Mouse (Mus musculus): ENCODE measurements around the gene Usp20.
A peak's percentile ranks its signal among the peaks of the same experiment; 100 is the strongest.

Gene Usp20

GRCm38 (mm10) chr2:31043856-31044255, 61.8 kb downstream of the Usp20 start:
- DNase-seq = no peak

DNA sequence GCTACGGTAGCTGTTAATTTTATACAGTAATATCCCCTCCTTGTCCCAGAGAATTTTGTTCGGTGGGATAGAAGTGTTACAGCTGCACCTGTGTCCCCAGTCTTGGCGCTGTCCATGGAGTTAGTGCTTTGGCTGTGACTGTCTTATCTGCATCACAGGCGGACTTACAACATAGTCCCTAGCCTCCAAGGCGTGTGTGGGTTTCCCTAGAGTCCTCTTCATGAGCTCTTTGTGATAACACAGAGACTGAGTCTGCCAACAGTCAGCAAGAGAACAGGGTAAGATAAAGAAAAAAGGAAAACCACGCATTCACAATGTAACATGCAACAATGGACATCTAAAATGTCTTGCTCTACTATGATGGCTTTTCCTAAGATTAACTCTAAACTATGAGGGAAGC, 66.0 kb downstream of the Usp20 start:
- no peak for DNase-seq

DNA sequence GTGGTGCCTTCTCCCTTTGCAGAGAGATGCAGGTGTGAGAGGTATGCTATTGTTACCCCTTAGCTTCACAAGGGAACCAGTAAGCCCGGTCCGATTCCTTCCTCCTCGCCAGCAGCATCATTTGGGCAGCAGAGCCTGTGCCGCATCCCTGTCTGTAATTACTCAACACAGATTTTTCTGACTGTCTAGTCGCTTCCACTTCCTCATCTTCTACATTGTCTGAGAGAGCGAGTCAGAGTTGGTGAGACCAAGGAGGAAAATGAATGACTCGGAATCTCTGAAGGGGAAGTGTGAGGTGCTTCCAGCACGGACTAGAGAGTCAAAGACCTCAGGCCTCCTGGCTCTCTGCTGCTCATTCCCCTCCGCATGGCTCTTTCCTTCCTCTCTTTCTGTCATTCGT, 70.4 kb downstream of the Usp20 start:
- DNase-seq = no peak

DNA sequence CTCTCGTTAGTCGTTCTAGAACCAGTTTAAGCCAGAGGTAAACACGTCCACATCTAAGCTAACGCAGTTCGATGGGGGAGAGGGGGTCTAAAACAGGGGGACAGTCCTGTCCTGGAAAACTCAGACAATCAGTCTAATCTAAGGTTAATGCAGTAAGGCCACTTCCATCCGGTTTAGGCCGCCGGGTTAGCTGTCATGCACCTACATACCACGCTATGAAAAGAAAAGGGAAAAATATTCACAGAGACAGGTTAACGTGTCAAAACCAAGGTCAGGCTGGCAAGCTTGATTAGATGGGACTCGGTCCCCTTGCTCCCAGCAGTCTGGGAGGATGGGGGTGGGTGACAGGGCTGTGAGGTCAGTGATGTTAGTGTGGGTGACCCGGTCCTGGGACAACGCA, 71.3 kb downstream of the Usp20 start:
- no peak for DNase-seq

DNA sequence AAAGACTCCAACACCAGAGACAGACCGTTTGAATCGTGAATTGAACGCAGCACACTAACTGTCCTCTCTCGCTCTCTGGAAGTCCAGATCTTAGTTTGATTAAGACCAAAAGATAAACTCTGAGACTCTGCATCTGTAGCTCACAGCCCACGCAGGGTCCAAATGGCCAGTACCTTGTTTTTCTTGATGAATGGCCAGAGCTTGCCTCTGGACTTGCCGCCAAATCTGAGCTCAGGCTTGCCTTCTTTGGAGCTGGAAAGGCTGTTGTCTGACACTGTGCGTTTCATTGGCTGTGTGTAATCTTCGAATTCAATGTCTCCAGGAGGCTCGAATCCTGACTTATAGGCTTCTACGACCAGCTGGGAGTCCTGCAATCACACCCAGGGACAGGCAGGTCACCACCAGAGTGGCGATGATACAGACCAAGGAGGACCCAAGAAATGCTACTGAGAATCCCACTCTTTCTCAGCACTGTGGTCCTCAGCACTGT, 71.8 kb downstream of the Usp20 start:
- no peak for DNase-seq

DNA sequence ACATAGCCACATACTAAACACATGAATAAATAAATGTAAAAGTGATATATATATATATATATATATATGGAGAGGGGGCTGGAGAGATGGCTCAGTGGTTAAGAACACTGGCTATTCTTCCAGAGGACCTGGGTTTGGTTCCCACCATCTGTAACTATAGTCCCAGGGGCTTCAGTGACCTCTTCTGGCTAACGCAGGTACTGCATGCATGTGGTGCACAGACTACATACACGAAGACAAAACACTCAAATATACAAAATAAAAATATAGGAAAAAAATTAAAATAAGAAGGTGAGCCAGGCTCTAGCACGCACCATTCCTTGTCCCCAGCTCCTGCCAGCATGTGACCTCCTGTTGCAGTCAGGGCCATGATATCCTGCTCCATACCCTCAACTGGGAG, 74.0 kb downstream of the Usp20 start:
- no peak for DNase-seq

GRCm38 (mm10) chr2:31057549-31058177, 75.6 kb downstream of the Usp20 start:
- DNase-seq = no peak

DNA sequence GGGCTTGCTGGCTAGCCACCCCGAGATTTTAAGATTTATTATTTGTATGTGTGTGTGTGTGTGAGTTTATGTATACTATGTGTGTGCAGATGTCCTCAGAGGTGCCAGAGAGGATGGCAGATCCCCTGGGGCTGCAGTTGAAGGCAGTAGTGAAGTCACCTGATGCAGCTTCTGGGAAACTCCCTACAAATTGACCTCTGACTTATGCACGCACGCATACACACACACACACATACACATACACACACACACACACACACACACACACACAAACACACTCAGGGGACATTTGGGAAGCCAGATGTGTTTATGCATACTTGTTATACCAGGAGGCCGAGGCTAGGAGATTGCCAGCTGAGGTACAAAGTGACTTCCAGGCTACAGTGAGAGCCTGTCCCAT, 76.4 kb downstream of the Usp20 start:
- no peak for DNase-seq

DNA sequence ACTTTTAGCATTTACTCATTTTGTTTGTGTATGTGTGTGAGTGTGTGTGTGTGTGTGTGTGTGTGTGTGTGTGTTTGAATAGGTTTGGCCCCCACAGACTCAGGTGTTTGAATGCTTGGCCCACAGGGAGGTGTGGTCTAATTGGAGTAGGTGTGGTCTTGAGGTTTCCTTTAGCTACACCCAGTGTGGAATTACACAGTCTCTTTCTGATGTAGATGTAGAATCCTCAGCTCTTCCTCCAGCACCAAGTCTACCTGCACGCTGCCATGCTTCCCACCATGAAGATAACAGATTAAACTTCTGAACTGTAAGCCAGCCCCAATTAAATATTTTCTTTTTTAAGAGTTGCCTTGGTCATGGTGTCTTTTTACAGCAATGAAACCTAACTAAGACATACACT, 78.2 kb downstream of the Usp20 start:
- no peak for DNase-seq

DNA sequence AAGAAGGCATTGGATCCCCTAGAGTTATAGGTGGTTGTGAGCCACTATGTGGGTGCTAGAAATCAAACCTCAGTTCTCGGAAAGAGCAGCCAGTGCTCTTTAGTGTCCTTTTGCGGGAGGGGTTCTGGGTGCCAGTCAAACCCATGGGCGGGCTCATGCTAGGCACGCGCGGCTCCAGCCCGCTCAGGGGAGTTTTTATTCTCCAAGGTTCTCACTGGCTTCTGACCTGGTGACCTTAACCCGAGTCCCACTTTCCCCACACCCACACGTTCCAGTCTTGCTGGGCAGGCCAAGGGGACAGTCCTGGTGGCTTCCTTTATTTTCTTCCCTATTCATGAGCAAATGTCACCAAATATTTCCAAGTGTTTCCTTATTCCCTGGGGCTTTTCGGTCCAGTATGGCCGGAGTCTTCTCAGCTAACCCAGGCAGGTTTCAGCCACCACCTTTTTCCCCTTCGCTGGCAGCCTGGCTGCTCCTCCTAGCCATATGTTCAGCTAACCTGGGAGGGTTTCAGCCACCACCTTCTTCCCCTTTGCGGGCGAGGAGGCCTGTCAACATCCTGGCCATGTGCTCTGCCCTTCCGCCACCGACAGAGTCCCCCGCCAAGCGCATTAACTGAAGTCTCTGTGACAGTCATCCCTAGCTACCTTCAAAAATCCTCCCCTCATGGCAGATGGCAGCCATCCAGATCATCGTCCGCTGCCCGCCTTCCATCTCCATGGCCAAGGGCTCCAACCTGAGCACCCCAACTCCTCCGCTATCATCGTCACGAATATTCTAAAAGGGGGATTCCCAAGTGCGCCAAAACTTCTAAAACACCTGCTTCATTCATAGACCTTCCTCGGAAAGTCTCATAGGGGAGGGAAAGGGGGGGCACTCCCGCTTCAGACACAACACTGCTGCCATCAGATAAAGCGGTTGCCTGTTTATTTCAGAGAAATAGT, 79.0 kb downstream of the Usp20 start:
- DNase-seq = no peak

- no peak for DNase-seq
These were observed 80.0 kb downstream of the Usp20 start for GRCm38 (mm10) chr2:31061868-31062628.

DNA sequence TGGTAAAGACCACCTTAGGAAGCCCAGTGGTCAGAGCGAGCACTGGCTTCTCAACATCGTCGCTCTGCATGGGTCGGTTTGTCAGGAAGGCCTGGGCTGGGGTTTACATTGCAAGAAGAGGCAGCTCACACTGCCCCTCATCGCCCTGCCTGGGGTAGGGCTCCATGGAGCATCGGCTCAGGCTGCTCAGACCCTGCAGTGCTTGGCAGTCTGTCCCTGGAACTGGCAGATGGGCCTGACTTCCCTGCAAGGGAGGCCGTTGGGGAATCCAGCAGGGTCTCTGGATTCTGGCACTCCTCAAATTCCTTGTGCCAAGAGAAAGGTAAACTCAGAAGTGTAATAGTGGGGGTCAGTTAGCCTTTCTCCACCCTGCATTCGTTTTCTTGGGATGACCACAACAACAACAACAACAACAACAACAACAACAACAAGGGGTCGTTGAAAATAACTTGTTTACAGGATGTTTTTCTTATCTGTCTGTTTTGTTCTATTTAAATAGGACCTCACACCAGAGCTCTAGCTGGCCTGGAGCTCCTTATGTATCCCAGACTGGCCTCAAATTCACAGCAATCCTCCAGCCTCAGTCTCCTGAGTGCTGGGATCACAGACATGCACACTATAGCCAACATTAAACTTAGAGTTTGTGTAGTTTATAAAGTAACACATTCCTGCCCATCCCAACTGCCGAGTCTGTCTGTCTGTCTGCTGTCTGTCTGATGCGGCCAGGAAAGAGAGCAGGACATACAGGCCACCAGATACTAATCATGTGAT, 84.1 kb downstream of the Usp20 start:
- DNase-seq = no peak

GRCm38 (mm10) chr2:31067059-31067595, 85.0 kb downstream of the Usp20 start:
- no peak for DNase-seq

- no peak for DNase-seq
These were observed 85.7 kb downstream of the Usp20 start for GRCm38 (mm10) chr2:31067696-31068245.

DNA sequence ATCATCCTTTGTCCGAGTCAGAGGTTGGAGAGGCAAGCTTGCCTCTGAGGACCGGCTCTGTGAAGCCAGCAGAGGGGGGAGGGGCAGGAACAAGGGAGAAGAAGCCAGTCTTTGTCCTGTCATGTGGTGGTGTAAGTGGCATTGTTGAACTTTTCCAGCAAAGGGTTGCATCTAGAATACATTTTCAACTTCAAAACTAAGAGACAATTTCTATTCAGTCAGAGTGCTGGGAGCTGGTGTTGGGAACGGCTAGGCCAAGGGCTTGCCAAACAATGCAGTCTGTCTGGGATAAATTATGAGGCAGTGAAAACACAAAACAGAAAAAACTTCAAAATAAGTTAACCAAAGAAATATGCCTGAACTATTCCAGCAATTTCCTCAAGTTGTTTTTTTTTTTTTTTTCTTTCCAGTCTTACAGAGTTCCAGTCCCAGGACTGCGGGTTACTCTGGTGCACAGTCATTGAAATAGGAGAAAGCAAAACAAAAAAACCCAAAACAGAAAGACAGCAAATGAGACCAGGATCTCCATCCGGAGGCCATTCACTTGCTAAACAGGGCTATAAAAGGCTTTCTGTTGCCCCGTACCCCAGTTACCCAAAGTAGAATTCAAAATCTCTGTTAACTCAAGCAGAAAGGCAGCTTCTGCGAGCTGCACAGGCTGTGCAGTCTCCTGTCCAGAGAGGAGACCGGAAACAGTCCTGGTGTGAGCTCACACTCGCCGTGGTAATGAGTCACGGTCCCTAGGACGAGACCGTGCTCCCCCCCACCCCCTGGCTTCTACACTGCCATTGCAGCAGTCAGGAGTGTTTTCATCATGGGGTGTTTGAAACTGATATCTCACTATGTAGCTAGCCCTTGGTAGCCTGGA, 86.4 kb downstream of the Usp20 start:
- DNase-seq = peak; percentile 40

DNA sequence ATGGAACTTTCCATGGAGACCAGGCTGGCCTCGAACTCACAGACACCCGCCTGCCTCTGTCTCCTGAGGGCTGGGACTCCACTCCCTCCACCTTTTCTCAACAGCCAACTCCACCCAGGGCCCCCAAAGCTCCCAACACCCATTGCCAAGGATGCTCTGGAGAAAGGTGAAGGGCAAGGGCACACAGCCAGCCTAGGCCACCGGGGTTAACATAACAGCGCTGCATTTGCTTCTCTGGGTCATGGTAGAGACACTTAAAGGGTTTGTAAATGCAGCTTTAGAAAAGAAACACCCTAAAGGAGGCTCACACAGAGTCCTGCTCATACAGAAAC, 87.0 kb downstream of the Usp20 start:
- DNase-seq = no peak

DNA sequence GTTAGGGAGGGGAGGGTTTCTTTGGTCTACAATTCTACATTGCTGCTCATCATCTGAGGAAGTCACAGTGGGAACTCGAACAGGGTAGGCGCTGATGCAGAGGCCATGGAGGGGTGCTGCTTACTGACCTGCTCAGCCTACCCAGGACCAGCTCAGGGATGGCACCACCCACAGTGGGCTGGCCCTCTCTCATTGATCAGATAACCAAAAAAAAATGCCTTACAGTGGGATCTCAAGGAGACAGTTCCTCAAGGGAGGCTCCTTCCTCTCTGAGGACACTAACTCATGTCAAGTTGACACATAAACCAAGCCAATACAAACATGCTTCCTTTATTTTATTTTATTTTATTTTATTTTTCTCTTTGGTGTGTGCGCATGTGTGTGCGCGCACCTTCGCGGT, 87.4 kb downstream of the Usp20 start:
- DNase-seq = no peak

All from right cerebral cortex, postnatal 4 days (tissue).